Mouse (Mus musculus) macrophage (primary cell): ENCODE data around the gene Gm28053. TPM values are rescaled to one million over a fixed set of nuclear protein-coding genes. Genes with fewer than 3 reads are reported as not detected.

Source experiments
- H3K27ac ChIP-seq: fragments of 350-480 bp; formaldehyde crosslinking; 2 replicates; pipeline ENCODE4 v1.9.0; 2021
- H3K36me3 ChIP-seq: fragments of 350-480 bp; formaldehyde crosslinking; 2 replicates; pipeline ENCODE4 v1.9.0; 2021; ENCODE audit errors: inconsistent target
- H3K4me3 ChIP-seq: fragments of 350-480 bp; formaldehyde crosslinking; 2 replicates; pipeline ENCODE4 v1.9.0; 2021; ENCODE audit errors: inconsistent target
- H3K79me2 ChIP-seq: fragments of 350-480 bp; formaldehyde crosslinking; 2 replicates; pipeline ENCODE4 v1.9.0; 2021; ENCODE audit errors: inconsistent target
- WGBS: methylation state at CpG from one replicate; pipeline ENCODE4 v1.1.7; 2026; ENCODE audit warnings: inconsistent platforms; ENCODE audit not compliant: missing documents; 5-methylcytosine and 5-hydroxymethylcytosine counted together
- polyA plus RNA-seq: library from polyadenylated mRNA; stranded (reverse); fragments of 250-400 nt; gene quantifications from 3 replicates; pipeline ENCODE4 v1.2.4, GENCODE M21; 2018; ENCODE audit warnings: inconsistent platforms

Gene Gm28053
- polyA plus RNA-seq, 1 experiment from 2014 or later = not detected

DNA sequence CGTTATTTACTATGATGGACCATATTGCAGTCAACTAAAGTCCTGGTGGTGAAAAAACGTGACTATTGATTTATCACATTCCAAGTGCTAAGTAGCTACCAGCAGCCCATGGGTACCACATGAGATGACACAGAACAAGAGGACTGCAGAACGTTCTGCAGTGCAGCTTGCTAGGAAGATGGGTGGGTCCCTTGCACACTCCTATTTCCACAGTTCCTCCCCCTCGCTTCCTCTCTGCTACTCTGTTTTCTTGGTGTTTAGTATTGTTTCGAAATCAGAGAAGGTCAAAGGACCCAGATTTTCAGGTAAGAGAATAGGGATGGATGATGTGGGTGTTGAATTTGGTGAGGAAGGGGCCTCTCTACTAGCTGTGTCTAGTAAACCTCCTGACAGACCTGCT, 34.1 kb upstream of the Gm28053 start, which contains the start of gene Gimap4:
Gene Gimap4, plus strand, starts transcription at position 231 of the 400 bp plus-strand sequence.
- no peak within 1 kb of the TSS for H3K27ac ChIP-seq
- no peaks in the 10 kb centered on the region for H3K79me2 ChIP-seq
- 53% methylated on average over 5 of the region's 5 CpGs for WGBS
- H3K36me3 ChIP-seq = no peaks in the 10 kb centered on the region
- no peak within 1 kb of the TSS for H3K4me3 ChIP-seq

DNA sequence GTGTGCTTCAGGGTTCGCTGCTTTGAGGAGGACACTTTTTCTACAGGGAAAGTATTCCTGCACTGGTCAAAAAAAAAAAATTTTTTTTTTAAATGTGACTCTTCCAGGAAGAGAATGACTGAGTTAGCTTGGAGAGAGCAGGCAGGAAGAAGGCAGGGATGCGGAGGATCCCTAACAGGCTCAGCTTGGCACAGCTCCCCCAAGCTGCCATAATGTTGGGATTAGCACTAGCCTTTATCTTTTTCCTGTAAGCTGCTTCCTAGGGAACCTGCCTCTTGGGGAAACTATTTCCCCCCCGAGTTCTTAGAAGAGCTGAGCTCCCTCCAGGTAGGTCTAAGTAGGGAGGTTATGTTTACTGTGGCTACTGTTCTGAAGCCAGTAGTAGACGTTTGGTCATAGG, 33.6 kb upstream of the Gm28053 start:
- H3K36me3 ChIP-seq = no peaks in the 10 kb centered on the region
- H3K79me2 ChIP-seq = no peaks in the 10 kb centered on the region
- H3K27ac ChIP-seq = no peak overlapping the region
- no peak overlapping the region for H3K4me3 ChIP-seq
- WGBS = 61% methylated on average over 4 of the region's 4 CpGs

DNA sequence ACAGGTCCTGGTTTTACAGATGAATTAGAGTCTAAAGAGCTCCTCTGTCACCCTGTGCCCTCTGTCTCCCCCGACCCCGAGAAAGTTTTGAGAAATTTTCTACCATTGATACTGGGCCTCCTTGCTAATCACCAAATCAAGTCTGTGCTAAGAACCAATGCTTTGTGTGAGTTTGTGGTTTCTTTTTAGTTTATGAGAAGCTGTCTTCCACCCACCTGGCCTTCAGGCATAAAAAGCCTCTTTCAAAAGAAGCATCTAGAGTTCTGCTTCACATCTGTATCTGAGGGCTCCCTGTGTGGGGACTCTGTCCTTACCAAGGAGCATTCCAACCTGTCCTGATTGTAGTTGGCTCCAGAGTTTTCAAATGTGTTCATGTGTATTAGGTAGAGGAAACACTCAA, 33.2 kb upstream of the Gm28053 start:
- Histone ChIP-seq H3K4me3 (no peak overlapping the region), H3K36me3 (no peaks in the 10 kb centered on the region), H3K27ac (no peak overlapping the region), H3K79me2 (no peaks in the 10 kb centered on the region)
- 78% methylated on average over 2 of the region's 2 CpGs for WGBS

DNA sequence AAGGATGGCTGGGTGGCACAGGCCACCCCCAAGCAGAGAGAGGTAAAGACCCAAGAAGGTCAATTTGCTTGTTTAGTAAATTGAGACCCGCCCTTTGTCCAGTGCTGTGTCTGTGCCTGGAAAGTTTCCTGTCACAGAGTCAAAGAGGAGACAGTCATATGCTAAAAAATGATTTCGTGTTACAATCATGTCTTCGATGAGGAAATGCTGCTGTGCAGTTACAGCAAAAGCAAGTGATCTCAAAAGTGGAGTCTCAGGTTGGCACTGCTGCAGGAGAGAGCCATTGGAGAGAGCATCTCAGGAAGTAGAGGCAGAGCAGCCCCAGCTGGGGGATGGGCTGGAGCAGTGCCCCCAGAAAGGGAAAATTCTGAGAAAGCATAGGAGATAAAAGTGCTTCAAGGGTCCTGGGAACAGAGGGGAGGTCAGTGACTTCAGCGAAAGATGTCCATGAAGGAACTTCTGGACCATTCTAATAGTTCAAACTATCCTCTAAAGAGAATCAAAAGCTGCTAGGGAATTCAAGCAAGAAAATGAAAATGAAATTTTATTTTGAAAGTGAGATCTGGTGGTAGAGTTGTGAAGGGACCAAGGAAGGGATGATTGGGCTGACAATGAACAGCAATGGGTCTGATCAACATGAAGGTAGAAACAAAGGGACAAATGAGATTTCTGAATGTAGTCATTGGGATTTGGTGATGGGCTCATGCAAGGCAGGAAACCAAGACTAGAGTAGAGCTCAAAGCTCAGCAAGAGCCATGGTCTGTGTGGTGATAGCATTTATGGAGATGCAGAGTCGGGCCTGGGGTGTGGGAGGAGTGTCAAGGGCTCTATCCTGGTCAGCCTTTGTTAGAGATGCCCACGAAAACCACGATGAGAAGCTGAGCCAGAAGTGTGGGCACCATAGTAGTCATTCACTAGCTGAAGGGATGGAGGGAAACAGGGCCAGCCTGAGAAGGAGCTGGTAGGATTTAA, 32.4 kb upstream of the Gm28053 start:
- 68% methylated on average over 7 of the region's 7 CpGs for WGBS
- H3K4me3 ChIP-seq = no peak overlapping the region
- H3K27ac ChIP-seq = no peak overlapping the region
- H3K79me2 ChIP-seq = no peaks in the 10 kb centered on the region
- no peaks in the 10 kb centered on the region for H3K36me3 ChIP-seq

DNA sequence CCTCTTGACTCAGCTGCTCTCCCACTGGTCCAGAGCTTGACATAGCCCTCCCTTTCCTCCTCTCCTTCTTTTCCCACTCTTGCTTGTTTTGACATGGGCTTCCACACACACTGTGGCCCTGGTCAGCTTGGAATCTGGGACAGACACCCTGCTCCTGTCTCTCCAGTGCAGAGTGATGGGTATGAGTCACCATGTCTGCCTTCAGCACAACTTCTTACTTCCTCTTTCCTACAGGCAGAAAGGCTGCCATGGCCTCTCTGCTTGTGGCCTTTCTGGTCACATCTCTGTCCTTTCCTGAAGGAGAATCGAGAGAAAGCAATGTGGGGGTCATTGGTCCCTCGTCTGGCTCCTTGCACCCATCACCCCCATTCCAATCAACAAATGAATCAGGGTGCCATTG, 31.3 kb upstream of the Gm28053 start:
- H3K36me3 ChIP-seq = no peaks in the 10 kb centered on the region
- WGBS = 13% methylated on average over 2 of the region's 2 CpGs
- H3K79me2 ChIP-seq = no peaks in the 10 kb centered on the region
- no peak overlapping the region for H3K4me3 ChIP-seq
- no peak overlapping the region for H3K27ac ChIP-seq

DNA sequence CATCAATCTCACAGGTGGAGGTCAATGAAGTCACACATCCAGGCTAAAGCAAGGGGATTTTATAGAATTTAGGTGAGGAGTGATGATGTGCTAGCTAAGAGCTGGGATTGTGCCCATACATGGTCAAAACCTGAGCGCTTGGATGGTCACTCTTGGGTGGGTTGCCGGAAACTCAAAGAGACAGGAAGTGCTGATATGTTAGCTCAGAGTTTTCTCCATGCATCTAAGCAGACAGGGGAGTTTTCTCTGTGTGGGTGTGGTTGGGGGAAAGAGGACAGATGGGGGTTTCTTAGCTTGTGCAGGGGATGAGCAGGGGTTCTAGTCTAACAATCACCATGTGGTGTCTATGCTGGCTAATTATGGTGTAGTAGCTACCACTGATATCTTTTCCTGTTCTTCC, 29.1 kb upstream of the Gm28053 start:
- WGBS = 87% methylated on average over 2 of the region's 2 CpGs
- Histone ChIP-seq H3K36me3 (no peaks in the 10 kb centered on the region), H3K79me2 (no peaks in the 10 kb centered on the region), H3K27ac (no peak overlapping the region), H3K4me3 (no peak overlapping the region)

DNA sequence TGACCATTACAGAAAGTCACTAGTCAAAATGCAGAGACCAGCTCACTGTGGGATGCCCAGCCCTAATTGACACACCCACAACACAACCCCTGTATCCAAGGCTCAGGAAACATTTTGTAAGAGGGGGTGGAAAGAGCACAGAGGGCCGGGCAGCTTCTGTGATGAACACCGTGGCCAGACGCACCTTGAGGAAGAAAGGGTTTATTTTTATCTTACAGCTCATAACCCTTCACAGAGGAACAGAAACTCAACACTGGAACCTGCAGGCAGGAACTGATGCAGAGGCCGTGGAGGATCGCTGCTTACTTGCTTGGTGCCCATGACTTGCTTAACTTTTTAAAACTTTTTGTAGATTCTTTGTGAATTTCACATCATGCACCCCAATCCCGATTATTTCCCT, 25.4 kb upstream of the Gm28053 start:
- no peaks in the 10 kb centered on the region for H3K36me3 ChIP-seq
- H3K4me3 ChIP-seq = no peak overlapping the region
- no peaks in the 10 kb centered on the region for H3K79me2 ChIP-seq
- no peak overlapping the region for H3K27ac ChIP-seq
- 42% methylated on average over 6 of the region's 6 CpGs for WGBS

DNA sequence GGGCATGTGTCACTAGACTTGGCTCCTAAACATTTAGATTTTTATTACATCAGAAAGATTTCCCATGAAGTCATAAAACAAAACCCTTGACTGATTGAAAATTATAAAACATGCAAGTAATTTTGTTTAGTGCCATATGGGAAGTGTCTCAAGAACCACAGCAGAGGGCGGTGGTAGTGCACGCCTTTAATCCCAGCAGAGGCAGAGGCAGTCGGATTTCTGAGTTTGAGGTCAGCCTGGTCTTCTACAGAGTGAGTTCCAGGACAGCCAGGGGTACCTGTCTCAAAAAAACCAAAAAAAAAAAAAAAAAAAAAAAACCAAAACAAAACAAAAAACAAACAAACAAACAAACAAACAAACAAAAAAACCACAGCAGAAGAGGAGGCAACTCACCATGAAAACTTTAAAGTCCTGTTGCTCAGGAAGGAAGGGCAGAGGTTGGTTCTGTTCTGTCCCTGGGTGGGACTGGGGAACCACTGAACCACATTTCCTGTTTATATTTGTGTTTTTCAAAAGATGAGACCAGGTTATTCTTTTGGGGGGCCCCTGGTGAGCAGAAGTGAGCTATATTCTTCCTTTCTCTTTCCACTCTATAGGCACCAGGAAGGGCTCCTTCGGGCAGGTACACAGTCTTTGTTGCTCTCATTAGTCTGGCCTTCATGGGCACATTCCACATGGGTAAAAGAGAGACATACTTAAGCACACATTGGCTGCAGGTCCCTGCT, 21.4 kb upstream of the Gm28053 start:
- H3K4me3 ChIP-seq = no peak overlapping the region
- 96% methylated on average over 4 of the region's 4 CpGs for WGBS
- no peak overlapping the region for H3K27ac ChIP-seq
- H3K79me2 ChIP-seq = no peaks in the 10 kb centered on the region
- H3K36me3 ChIP-seq = no peaks in the 10 kb centered on the region

DNA sequence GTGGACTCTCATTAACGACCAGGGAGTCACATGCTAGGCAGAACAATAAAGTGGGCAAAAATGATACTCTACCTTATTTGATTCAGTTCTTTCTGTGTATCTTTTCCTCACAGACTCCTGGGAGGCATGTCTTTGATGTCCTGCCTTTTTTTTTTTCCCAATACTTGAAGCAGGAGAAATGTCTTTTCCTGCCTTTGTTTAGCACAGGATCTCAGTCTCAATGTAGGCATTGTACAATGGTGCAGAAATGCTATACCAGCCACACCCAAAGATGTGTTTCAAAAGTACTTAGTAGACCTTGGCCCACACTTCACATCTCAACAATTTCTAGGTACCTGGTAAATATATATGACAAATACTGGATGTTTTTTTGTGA, 20.9 kb upstream of the Gm28053 start:
- Histone ChIP-seq H3K79me2 (no peaks in the 10 kb centered on the region), H3K4me3 (no peak overlapping the region), H3K36me3 (no peaks in the 10 kb centered on the region), H3K27ac (no peak overlapping the region)
- WGBS = 94% methylated on average over 1 of the region's 1 CpGs

DNA sequence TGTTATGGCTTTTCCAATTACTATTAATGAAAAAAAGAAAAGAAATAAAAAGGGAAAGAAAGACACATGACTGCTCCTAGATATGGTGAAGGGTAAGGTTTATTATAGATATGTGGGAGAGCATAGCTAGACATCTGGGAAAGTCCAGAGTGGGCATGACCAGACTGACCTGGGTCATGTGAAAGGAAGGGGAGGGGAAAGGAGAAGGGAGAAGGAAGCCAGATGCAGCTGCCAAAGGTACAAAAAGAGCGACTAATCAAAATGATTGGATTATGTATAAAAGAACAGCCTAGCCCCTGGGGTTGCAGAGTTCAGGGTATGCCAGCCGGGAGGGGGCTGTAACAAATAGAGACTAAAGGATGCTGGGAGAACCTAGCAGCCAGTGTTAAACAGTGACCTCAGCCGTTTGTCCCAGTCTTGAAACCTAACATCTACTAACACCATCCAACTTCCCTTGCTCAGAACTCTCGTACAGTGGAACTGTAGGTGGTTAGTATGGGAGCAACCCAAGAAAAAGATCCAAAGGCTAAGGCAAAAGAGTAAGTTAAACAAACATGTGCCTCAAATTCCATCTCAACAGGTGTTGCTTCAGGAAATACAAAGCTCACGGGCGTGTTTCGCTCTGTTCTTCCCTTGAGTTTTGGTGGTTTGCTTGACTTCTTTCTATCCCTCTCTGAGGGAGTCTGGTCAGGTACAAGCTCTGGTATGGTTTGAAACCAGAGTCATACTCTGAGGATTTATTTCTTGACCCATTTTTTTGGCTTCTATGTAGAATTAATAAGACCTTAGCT, 20.1 kb upstream of the Gm28053 start:
- Histone ChIP-seq H3K79me2 (no peaks in the 10 kb centered on the region), H3K4me3 (no peak overlapping the region), H3K36me3 (no peaks in the 10 kb centered on the region), H3K27ac (no peak overlapping the region)
- 60% methylated on average over 7 of the region's 7 CpGs for WGBS

DNA sequence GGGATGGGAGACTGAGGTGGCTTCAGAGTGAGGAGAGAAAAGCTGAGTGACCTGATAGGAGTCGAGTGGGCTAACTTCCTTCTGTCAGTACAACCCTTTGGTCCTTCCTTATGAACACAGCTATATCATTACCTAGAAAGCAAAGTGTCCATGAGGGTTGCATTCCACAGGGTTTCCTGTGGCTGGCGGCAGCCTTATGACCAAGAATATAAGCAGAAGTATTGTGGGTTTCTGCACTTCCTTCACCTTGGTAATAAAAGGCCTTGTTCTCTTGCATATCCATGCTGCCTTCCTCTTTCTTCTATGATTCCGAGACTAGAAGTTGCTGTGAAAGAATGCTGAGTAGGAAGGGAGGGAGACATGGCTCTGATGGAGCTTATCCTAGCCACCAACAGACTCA, 19.5 kb upstream of the Gm28053 start:
- Histone ChIP-seq H3K4me3 (no peak overlapping the region), H3K36me3 (no peaks in the 10 kb centered on the region), H3K27ac (no peak overlapping the region), H3K79me2 (no peaks in the 10 kb centered on the region)
- 0% methylated on average over 3 of the region's 3 CpGs for WGBS

DNA sequence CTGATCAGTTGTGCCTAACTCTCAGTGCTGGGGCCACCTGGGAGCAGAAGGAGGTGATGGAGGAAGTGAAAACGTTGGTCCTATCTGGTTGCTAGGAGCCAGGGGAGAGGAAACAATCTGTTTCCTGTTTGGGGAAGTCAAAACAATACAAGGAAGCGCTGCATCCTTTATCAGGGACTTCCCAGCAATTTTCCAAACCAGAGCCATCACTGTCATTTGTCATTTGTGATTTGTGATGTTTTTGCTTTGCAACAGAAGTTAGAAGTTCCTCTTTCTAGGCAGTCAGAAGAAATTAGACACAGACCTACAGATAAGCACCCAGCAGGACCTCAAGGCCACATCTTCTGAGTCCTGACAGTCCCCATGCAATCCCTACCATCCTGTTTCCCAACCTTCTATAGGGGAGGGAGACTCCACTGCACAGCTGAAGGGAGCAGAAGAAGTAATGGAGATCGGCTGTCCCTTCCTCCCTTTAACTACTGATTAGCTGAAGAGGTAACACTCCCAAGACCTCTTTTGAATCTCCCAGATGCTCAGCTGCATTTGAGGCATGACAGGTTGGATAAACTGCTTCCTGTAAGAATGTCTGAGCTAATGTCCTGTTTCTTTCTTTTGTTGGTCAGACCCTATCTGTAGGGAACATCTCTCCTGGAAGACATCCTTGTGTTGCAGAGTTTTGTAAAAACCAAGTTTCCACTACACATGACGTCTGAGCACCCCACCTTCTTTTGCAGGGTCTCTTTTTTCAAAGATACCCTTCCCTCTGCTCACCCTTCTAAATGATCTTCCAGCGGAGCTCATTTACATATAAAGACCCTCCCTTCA, 17.9 kb upstream of the Gm28053 start:
- Histone ChIP-seq H3K36me3 (no peaks in the 10 kb centered on the region), H3K79me2 (no peaks in the 10 kb centered on the region), H3K4me3 (no peak overlapping the region), H3K27ac (no peak overlapping the region)
- WGBS = 14% methylated on average over 5 of the region's 5 CpGs

DNA sequence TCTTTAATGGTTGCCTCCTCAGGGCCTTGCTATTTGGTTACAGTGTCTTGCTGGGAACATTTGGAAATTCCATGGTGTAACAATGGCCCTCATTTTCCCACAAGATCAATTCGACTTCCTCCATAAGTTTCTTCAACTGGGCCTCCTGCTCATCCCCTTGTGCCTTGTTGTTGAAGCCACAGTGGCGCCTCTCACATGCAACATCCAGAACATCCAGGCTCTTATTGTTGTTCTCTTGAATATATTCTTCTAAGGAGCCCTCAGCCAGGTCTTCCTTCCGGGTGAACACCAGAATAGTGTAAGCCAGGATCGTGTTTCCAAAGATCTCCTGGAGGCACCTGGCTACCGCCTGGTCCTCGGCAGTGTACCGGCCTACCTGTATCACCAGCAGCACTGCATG, 16.3 kb upstream of the Gm28053 start:
- Histone ChIP-seq H3K36me3 (no peaks in the 10 kb centered on the region), H3K27ac (no peak overlapping the region), H3K79me2 (no peaks in the 10 kb centered on the region), H3K4me3 (no peak overlapping the region)
- WGBS = 87% methylated on average over 7 of the region's 7 CpGs

DNA sequence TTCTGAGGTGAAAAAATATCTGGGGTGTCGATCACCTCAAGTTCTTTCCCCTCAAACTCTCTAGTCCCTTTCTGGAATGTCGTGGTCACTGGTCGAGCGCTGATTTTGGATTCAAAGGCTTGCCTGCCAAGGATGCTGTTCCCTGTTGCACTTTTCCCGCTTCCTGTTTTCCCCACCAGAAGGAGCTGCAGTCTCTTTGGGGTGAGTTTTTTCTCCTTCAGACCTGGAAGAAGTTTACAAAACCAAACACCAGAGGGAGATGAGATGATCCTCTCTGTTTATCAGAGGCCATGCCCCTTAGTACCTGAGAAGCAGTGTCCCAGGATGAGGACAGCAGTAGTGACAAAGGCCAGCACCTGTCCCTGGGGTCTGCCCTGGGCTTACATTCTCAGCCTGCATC, 15.8 kb upstream of the Gm28053 start:
- Histone ChIP-seq H3K27ac (no peak overlapping the region), H3K79me2 (no peaks in the 10 kb centered on the region), H3K36me3 (no peaks in the 10 kb centered on the region), H3K4me3 (no peak overlapping the region)
- 81% methylated on average over 5 of the region's 5 CpGs for WGBS
